Mouse (Mus musculus): Measurements from ENCODE around the gene Gls2.
"Not testable (repeated sequence)": the region's sequence is repeated elsewhere in the genome, so short reads cannot be mapped to it uniquely, and the experiment has no call there.

Gls2 gene

GRCm38 (mm10) chr10:128194024-128194550 is at the start of gene Gls2:
Gls2 (plus strand) TSS chr10:128194457.
- DNase-seq (ENCODE audit: low spot score): peak; percentile 98

- DNase-seq (ENCODE audit: low spot score): peak; percentile 32
Observed at GRCm38 (mm10) chr10:128144961-128145360, 49.3 kb upstream of the Gls2 start.

GRCm38 (mm10) chr10:128148789-128149365 is 45.4 kb upstream of the Gls2 start:
- DNase-seq (ENCODE audit: low spot score): no peak

- DNase-seq (ENCODE audit: low spot score): peak; percentile 87
Observed at GRCm38 (mm10) chr10:128149592-128149991, 44.7 kb upstream of the Gls2 start.

GRCm38 (mm10) chr10:128150941-128151340 is 43.3 kb upstream of the Gls2 start:
- peak; percentile 76 for DNase-seq (ENCODE audit: low spot score)

GRCm38 (mm10) chr10:128153978-128154377 is 40.3 kb upstream of the Gls2 start:
- no peak for DNase-seq (ENCODE audit: low spot score)

- DNase-seq (ENCODE audit: low spot score): not testable (repeated sequence)
Observed at GRCm38 (mm10) chr10:128165726-128166125, 28.5 kb upstream of the Gls2 start.

- DNase-seq (ENCODE audit: low spot score): no peak
Observed at GRCm38 (mm10) chr10:128167091-128167490, 27.2 kb upstream of the Gls2 start.

- not testable (repeated sequence) for DNase-seq (ENCODE audit: low spot score)
Observed at GRCm38 (mm10) chr10:128171348-128171747, 22.9 kb upstream of the Gls2 start.

- no peak for DNase-seq (ENCODE audit: low spot score)
Observed at GRCm38 (mm10) chr10:128175302-128175701, 19.0 kb upstream of the Gls2 start.

GRCm38 (mm10) chr10:128175996-128176755 is 18.1 kb upstream of the Gls2 start:
- DNase-seq (ENCODE audit: low spot score): peak; percentile 65

GRCm38 (mm10) chr10:128177316-128177715 is 16.9 kb upstream of the Gls2 start:
- DNase-seq (ENCODE audit: low spot score): no peak

GRCm38 (mm10) chr10:128179989-128180388 is 14.3 kb upstream of the Gls2 start, which contains the start of gene Rbms2:
Rbms2 (minus strand) TSS chr10:128180297.
- DNase-seq (ENCODE audit: low spot score): peak; percentile 14

GRCm38 (mm10) chr10:128184296-128184695 is 10.0 kb upstream of the Gls2 start:
- DNase-seq (ENCODE audit: low spot score): no peak

- no peak for DNase-seq (ENCODE audit: low spot score)
Observed at GRCm38 (mm10) chr10:128185277-128185940, 8.8 kb upstream of the Gls2 start.

- peak; percentile 86 for DNase-seq (ENCODE audit: low spot score)
Observed at GRCm38 (mm10) chr10:128185959-128186358, 8.3 kb upstream of the Gls2 start.

GRCm38 (mm10) chr10:128187181-128187605 is 7.1 kb upstream of the Gls2 start:
- DNase-seq (ENCODE audit: low spot score): no peak

GRCm38 (mm10) chr10:128188242-128188877 is 5.9 kb upstream of the Gls2 start:
- DNase-seq (ENCODE audit: low spot score): peak; percentile 84

GRCm38 (mm10) chr10:128191472-128191871 is 2.8 kb upstream of the Gls2 start:
- no peak for DNase-seq (ENCODE audit: low spot score)

GRCm38 (mm10) chr10:128192030-128192766 is 2.1 kb upstream of the Gls2 start:
- not testable (repeated sequence) for DNase-seq (ENCODE audit: low spot score)

- no peak for DNase-seq (ENCODE audit: low spot score)
Observed at GRCm38 (mm10) chr10:128193113-128193512, 1.1 kb upstream of the Gls2 start.

Data from urinary bladder, postnatal 14 days (tissue).